Mouse (Mus musculus) granulocyte monocyte progenitor cell, adult 5-6 weeks (primary cell): ENCODE measurements around the gene Hspa1l. TPM values are rescaled to one million over a fixed set of nuclear protein-coding genes. Genes with fewer than 3 reads are reported as not detected.
"Not testable (repeated sequence)": the region's sequence is repeated elsewhere in the genome, so short reads cannot be mapped to it uniquely, and the experiment has no call there.

ENCODE experiments used
- ATAC-seq: replicated peaks from 2 replicates; pipeline ENCODE4 v1.8.0; 2016; ENCODE audit warnings: mild to moderate bottlenecking, moderate TSS enrichment, inconsistent platforms; ENCODE audit not compliant: poor library complexity, severe bottlenecking
- total RNA-seq, 2 experiments: library from RNA; stranded (forward) in 1 of 2; stranded (reverse) in 1 of 2; fragments of 200-712, 200-1000 nt in 1 of 2; fragments of >200 nt in 1 of 2; fragmentation: Nextera tagmentation in 1 of 2; gene quantifications; 2 replicates each; pipeline ENCODE4 v1.2.3; 2014 to 2017

Gene Hspa1l
- total RNA-seq, 2 experiments from 2014 or later: not detected

DNA sequence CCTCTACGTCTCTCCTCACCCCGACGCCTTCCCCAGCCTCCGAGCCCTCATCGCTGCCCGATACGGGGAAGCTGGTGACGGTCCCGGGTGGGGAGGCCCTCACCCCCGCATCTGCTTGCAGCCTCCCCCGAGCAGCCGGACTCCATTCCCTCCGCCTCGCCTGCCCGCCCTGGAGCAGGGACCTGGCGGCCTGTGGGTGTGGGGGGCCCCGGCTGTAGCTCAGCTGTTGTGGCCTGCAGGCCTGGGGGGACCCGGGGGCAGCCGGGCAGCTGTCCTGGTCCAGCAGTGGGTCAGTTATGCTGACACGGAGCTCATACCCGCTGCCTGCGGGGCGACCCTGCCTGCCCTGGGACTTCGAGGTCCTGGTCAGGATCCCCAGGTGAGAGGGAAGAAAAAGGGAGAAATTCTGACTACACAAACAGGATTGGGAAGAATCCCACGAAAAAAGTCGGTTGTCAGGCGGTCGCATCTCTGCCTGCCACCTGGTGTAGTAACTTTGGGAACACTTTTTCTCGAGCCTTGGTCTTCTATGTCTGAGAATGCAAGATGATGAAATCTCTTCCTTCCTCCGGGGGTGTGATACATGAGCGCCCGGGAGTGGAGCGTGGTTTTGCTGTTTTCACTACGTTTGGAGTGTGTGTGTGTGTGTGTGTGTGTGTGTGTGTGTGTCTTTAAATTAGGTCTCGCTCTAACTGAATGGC lies 29.1 kb downstream of the Hspa1l start:
- ATAC-seq: peak; percentile 46

DNA sequence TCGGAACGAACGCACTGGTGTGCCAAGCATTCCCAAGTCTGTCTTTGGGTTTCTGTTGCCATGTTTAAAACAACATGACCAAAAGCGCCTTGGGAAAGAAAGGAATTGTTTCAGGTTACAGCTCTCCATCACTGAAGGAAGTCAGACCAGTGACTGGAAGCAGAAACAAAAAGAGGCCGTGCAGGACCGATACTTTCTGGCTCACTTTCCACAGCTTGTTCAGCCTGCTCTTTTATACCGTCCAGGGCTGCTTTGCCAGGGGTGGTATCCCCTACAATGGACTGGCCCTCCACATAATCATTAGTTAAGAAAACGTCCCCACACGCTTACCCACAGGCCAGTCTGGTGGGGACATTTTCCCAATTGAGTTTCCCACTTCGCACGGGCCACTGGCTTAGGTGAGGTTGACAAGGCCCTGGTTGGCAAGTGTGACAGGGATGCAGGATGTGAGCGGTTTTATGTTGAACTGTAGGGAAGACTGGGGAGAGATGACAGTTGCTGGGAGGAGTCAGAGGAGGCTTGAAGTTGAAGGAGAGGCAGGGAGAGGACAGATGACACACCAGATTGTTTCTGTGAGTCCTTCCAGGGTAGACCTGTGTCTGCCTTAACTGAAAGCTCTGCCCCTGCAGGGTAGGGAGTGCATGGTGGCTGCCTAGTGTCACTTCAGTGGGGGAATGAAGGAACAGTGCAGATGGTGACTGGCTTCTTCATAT lies 29.8 kb downstream of the Hspa1l start:
- ATAC-seq: no peak

DNA sequence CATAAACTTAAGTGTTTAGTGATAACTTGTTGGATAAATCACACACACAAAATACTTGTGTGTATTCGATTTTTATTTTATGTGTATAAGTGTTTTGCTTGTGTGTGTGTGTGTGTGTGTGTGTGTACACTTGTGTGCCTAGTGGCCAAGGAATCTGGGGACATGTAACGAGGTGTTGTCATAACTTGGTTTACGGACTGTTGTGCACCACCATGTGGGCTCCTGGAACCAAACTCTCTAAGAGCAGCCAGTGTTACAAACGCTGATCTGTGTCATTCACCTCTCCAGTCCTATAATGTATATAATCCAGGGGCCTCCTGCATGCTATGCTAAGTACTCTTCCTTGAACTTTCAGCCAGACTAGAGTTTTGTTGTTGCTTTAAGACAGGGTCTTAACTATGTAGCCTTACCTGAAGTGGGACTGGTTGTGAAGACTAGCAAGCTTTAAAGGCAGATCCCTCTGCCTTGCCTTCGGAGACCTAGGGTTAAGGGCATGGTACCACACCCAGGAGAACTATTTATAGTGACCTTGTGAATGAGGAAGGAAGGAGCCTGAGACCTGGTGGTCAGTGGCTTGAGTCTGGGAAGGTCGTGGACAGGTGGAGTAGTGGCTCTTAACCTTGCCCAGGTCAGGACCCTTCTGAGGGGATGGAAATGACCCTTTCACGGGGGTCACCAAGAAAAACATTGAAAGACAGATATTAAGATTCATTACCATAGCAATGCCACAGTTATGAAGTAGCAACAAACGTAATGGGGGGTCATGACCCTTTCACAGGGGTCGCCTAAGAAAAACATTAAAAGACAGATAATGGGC lies 30.7 kb downstream of the Hspa1l start:
- no peak for ATAC-seq

DNA sequence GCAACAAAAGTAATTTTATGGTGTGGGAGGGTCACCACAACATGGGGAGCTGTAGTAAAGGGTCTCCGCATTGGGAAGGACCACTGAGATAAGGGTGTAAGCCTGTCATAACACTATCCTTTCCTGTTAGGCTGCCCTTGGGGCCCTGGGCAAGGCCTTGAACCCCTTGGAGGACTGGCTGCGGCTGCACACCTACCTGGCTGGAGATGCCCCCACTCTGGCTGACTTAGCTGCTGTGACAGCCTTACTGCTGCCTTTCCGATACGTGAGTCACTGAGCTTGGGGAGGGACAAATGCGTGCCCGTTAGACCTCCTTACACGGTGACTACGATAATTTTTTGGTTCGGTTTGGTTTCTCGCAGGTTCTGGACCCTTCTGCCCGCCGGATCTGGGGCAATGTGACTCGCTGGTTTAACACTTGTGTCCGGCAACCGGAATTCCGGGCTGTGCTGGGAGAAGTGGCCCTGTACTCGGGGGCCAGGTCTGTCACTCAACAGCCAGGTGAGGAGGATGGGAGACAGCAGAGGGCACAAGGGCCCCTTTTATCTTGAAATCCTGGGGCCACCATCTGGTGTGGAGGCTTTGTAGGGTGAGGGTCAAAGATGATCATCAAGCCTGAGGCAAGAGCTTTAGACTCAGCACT lies 31.7 kb downstream of the Hspa1l start:
- ATAC-seq: no peak

DNA sequence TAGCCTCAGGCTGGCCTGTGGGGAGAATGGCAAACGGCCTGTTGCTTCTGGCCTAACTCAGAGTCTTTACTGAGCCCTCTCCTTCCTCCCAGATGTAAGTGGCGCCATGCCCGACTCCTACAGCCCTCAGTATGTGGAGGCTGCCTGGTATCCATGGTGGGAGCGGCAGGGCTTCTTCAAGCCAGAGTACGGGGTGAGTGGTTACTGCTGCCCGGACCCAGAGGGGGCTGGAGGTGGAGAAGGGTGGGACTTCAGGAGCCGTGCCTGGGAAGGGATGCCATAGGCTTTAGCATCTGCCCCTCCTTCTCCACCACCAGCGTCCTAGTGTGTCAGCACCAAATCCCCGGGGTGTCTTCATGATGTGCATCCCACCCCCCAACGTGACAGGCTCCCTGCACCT lies 32.7 kb downstream of the Hspa1l start:
- no peak for ATAC-seq

DNA sequence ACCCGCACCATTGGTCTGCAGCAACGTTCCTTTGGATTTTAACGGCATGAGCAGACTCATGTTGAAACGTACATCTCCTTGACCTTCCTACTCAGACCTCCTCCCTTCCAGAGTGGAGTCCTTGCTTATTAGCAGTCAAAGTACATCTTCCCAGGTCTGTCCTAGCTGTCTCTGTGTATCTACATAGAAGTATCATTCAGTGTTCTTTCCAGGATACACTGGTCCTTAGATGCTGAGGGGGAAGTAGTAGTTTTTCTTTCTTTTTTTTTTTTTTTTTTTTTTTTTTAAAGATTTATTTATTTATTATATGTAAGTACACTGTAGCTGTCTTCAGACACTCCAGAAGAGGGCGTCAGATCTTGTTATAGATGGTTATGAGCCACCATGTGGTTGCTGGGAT lies 33.4 kb downstream of the Hspa1l start:
- not testable (repeated sequence) for ATAC-seq

DNA sequence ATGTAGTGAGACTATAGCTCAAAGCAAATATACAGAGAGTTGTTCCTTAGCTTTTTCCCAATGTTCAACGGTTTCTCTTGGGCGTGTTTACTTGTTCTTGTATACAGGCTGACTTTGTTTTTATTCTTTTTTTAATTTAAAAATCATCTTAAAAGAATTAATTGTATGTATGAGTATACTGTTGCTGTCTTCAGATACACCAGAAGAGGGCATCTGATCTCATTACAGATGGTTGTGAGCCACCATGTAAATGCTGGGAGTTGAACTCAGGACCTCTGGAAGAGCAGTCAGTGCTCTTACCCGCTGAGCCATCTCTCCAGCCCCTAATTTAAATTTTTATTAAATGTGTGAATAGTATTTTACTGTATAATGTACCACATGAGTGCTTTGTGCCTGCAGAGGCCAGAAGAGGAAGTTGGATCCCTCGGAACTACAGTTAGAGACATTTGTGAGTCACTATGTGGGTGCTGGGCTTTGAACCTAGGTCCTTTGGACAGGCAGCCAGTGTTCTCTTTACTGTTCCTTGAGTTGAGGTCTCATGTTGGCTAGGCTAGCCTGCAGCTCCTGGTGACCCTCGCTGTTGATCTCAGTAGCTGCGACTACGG lies 35.0 kb downstream of the Hspa1l start:
- peak; percentile 37; the same call in 1 of the 2 replicates for ATAC-seq

DNA sequence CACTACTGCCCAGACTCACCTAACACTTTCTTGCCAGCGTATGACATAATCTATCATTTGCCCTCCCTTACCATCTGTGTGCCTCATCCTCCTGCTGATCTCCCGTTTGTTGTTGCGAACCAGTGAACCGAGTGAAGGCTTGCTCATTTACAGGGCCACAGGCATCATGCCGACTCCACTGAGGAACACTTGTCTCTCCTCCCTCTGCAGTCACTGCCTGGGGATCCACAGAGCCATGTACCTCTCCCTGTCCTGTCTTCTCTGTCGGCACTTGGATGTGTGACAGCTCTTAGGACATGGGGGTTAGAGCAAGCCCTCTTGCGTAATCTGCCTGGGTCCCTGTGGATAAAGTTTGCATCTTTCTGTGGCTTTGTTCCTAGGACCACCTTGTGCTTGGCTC lies 37.1 kb downstream of the Hspa1l start:
- peak; percentile 35; the same call in 1 of the 2 replicates for ATAC-seq

DNA sequence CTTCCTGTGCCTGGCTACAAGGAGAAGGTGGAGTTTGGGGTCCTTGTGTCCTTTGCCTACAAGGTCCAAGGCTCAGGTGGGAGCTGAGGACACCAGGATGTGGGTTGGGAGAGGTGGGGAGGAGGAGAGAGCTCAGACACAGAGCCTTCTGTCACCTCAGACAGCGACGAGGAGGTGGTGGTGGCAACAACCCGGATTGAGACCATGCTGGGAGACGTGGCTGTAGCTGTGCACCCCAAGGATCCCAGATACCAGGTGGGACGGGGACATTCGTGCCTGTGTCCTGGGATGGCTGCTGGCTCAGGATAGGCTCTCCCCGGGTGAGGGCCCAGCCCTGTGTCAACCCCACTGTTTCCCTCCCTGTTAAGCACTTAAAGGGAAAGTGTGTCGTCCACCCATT lies 38.9 kb downstream of the Hspa1l start:
- ATAC-seq: no peak

DNA sequence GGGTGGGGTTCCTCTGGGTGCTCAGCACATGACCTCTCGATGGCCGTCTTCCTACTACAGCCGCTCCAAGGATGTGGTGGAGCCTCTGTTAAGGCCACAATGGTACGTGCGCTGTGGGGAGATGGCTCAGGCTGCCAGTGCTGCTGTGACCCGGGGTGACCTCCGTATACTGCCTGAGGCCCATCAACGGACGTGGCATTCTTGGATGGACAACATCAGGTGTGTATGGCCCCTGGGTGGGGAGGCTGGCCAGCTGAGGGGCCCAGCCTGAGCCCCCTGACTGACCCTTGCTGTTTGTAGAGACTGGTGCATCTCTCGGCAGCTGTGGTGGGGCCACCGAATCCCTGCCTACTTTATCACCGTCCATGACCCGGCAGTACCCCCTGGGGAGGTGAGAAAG lies 39.9 kb downstream of the Hspa1l start:
- ATAC-seq: no peak

DNA sequence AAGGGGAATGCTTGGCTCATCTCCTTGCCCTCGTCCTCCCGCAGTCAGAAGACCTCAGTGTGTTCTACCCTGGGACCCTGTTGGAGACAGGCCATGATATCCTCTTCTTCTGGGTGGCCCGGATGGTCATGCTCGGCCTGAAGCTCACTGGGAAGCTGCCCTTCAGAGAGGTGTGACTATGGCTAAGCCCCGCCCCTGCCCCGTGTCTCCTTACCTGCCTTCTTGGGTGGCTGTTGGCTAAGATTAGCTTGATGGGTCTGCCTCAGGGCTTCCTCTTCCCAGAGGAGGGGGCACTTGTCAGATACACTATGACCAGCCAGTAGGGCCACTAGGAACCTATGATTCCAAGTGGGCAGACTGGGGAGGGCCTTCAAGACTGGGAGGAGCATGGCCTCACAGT lies 40.7 kb downstream of the Hspa1l start:
- no peak for ATAC-seq

DNA sequence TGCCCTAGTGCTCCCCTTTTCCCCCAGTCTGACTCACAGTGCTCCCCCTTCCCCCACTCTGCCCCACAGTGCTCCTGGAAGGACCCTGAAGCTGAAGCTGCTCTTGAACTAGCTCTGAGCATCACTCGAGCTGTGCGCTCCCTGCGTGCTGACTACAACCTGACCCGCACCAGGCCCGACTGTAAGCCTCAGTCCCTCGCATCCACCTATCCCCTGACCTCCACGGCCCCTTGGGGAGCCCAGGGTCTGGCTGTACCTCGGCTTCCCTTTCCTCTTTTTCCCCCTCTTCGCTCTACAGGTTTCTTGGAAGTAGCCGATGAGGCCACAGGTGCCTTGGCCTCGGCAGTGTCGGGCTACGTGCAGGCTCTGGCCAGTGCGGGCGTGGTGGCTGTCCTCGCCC lies 42.8 kb downstream of the Hspa1l start:
- ATAC-seq: no peak

DNA sequence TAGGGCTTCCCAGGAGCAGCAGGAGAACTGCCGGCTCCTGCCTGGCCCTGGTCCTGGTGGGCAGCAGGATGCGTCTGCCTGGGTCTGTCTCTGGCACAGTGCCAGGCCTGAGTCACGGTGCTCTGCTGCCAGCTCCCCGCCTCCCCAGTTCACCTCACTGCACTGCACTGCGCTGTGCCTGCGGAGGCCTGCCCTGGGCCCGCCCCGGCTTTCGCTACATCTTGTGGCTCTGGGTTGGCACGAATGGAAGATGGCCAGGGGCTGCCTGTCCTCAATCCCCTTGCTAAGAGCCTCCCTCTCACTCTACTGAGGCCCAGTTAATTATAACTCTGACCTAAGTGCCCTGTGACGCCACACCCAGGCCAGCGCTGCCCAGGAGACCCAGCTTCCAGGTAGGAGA lies 43.9 kb downstream of the Hspa1l start, which contains the start of gene Vwa7:
Gene Vwa7 (plus strand): TSS at position 204 of the 400 bp plus-strand sequence.
- 0 out of 2 replicates have a peak, but pooled peaks have one; percentile 4 for ATAC-seq

DNA sequence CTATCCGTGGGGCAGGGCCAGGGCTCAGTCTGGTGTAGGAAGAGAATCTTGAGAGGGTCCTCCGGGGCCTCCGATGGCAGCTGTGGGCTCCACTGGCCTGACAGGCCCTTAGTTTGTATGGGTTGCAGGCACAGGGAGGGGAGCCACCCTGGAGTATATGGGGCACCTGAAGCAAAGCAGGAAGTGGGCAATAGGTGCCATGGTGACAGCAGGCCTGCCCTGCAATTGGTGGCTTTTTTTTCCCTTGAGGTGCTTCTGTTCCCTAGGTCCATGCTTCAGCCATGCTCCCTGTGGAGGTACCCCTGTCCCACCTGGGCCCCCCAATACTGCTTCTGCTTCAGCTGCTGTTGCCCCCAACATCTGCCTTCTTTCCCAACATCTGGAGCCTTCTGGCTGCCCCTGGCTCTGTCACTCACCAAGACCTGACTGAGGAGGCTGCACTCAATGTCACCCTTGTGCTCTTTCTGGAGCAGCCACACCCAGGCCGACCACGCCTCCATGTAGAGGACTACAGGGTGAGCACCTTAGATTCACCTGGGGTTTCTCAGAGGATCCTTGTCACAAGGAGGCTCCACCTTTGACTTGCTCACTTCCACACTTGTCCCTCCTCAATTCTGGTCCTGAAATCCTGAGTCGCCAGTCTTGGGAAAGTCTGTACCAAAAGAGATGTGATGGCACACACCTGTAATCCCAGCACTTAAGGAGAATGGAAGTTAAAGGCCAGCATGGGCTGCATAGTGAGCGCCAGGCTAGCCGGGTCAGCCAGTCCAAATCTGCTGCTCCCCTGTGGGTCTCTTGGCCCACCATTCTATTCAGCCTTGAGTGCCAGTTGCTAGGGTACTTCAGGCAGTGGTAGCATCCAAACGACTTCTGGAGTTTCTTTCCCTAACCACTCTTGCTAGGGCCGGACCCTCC lies 44.5 kb downstream of the Hspa1l start:
- no peak for ATAC-seq

DNA sequence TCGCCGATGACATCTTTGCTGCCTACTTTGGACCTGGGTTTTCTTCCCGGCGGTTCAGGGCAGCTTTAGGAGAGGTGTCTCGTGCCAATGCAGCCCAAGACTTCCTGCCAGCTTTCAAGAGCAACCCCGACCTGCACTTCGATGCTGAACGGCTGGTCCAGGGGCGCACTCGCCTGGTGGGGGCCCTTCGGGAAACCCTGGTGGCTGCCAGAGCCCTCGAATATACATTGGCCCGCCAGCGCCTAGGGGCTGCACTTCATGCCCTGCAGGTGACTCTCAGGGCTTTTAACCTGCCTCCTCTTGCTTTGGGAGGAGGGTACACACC lies 45.2 kb downstream of the Hspa1l start:
- no peak for ATAC-seq

DNA sequence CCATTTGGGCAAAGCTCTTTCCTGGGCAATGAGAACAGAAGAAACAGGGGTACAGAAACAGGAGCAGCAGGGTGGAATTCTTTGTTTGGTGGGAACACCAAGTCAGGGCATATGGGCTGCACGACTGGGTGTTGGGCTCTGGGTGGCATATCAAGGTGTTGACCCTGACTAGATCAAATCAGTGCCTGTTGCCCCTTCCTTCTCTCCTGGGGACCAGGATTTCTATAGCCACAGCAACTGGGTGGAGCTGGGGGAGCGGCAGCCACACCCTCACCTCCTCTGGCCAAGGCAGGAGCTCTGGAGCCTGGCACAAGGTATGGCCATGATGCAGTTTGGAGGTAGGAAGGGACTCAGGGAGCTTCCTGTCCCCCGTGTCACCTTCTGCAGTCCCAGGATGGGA lies 45.7 kb downstream of the Hspa1l start:
- ATAC-seq: no peak

DNA sequence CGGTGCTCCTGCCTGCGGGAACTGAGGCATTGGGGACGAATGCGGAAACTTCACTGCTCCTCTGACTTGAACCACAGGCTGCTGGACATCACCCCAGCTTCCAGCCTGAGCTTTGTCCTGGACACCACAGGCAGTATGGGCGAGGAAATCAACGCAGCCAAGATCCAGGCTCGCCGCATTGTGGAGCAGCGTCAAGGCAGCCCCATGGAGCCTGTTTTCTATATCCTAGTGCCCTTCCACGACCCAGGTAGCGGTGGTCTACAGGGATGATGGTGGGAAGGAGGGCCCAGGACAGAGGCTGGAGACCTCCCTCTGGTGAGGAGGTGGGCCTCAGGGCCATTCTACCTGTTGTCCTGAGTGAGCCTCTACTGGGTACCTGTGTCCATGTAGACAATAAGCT lies 47.4 kb downstream of the Hspa1l start:
- ATAC-seq: no peak

DNA sequence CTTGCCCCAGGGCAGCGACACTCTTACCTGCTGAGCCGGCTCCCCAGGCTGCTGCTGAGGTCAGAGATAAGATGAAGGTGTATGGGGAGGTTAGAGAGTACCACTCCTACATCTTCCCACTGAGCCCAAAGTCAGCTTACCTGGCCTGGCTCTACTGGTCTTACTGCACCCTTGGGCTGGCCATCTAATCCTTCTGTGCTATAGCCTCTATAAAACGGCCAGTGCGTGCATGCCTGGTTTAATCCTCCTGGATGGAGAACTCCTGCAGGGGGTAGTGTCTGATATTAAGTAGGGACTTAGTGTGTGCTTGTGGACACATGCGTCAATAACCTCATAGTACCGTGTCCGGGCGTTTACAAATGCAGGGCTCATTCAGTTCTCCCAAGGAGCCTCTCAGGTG lies 48.0 kb downstream of the Hspa1l start:
- ATAC-seq: no peak

DNA sequence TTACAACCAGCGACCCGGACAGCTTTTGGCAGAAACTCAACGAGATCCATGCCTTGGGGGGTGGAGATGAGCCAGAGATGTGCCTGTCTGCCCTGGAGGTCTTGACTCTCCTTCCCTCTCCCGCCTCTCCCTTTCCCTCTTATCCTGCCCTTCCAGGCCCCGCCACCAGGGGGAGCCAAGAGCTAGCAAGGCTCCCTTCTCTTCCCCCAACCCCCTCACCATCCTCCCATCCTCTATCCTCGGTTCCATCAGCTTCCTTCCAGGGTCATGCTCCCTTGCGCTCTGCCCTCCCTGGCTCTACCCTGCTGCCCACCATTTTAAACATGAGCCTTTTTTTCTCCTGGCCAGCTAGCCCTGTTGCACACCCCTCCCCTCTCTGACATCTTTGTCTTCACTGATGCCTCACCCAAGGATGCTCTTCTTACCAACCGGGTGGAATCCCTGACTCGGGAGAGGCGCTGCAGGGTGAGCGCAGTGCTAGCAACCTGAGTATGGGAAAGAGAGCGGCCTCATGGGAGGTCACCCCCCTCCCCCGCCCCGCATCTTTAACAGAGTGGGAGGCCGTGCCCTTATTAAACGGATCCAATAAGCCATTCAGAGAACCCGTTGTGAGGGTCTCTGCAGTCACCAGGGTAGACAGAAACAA lies 48.8 kb downstream of the Hspa1l start:
- peak; percentile 64 for ATAC-seq
